Mouse (Mus musculus) CD4-positive, CD25-positive, alpha-beta regulatory T cell (primary cell): ENCODE data around the gene Dnajc7. TPM values are rescaled to one million over a fixed set of nuclear protein-coding genes. Genes with fewer than 3 reads are reported as not detected.

Experiments used
- polyA plus RNA-seq: library from polyadenylated mRNA; unstranded; fragments of 100-300 nt; shearing (Covaris generic); gene quantifications from one replicate; pipeline ENCODE4 v1.2.1, GENCODE M21; 2017

Dnajc7 gene
- 616 TPM for polyA plus RNA-seq

DNA sequence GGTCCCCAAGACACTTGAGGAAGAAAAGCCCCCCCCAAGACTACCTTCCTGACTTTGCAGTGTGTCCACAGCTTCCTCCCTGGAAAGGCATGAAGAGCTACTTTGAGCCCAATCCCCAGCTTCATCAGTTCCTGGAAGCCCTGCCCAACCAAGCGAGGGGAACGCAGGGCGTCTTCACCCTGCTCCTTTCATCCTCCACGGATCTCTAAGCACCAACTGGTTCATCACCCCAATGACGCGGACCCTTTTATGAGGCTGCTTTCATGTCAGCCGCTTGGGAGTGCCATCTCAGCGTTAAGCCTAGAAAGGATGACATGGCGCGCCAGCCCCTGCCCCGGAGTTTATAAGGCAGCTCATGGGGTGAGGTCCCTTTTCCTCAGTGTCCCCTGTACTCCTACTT lies at the start of gene Dnajc7:
Gene Dnajc7, minus strand, starts transcription at position 187 of the 400 bp plus-strand sequence.

DNA sequence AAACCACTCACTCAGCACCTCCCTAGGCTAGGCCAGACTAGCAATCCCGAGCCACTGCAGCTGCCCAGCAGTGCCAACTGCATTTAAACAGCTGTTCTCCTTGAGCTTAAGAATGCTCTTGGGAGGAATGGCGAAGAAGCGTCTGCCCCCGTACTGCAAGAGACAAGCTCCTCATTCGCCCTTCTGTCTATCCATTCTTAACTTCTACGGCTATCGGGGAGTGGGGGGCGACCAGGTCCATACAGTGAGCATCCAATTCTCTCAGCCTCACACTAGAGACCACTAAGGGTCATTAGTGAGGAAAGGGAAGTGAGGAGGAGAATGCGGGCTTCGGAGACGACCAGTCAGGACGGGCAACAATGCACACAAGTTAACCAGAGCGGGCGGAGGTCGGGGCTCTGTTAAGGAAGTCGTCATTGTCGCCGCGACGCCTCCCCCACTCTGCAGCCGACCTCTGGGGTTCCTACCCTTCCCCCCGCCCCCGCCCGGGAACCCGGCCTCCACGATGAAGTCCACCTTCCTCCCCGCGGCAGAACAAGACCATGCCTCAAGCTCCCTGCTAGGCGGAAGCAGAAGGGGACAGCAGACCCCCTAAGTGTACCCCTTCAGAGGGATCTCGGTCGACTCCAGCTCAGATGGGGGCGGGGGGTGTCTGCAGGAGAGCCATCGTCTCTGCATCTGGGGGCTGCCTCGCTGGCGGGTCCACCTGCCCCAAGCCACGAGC lies 1.0 kb downstream of the Dnajc7 start, which contains the start of gene Nkiras2:
Gene Nkiras2, plus strand, starts transcription at position 484 of the 724 bp plus-strand sequence.

DNA sequence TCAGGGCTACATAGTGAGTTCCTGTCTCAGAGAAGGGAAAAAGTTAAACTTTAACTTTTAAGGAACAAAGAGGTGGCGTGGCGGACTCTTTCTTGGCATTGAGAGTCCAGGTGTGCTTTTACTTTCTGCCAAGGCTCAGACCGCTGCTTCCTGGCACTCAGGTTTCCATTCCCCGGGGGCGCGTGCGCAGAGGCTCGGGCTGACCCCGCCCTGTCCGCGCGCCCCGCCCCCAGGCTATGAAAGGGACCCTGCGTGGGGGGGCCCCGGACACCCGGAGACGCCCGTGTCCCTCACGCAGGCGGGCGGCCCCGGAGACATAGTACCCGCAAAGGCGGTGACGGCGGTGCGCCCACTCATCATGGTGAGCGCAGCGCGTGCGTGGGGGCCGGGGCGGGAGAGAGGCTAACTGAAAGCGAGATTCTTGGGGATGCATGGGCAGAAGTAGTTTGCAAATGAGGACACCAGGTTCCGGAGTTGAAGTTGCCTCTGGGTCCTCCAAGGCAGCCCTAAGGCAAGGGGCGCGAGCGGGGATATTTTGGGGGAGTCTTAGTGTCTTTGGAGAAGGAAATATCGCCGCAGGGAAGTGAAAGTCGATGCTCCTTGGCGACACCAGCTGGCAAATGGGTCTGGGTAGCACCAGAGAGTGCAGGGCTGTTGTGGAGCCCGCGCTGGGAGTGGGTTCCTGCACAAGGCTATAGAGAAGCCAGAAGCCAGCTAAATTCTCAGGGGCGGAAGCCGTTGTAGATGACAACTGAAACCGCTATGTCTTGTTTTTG lies 45.1 kb downstream of the Dnajc7 start, which contains the start of gene Cnp:
Gene Cnp, plus strand, starts transcription at position 197 of the 776 bp plus-strand sequence.

DNA sequence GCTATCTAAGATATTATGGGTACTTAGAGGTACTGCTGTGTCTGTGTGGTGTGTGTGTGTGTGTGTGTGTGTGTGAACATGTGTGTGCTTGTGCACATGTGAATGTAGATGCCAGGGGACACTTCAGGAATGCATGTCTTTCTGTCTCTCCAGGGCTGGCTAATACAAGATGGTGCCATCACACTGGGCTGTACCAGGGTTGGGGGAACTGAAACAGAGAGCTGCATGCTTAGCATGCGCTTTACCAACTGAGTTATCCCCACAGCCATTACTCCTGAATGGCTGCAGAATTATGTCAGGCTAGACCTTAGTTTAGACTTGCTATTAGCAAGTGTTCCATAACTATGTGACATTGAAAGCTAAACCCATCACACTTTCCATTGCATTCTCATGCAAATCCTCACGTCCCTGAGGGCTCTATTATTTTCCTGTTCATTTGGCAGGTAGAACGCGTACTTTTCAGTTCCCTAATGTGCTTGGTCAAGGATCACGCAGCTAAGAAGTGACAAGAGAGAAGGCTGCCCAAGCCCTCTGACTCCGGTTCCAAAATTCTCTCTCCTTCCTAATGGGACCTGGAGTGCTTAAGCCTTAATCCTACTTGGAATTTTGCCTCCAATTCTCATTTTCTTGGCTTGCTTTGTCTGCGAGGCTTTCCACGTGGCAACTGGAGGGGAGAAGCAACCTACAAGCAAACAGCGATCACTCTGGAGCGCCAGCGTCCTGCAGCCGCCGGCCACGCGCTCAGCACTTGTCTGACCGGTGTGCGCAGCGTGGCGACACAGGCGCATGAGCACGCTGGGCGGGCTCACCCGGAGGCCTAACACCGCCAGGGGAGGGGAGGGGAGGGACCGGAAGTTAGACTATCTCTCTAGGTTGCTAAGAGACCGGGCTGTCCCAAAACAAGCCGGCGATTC lies 74.9 kb downstream of the Dnajc7 start, which contains the start of gene Ttc25:
Gene Ttc25, plus strand, starts transcription at position 776 of the 914 bp plus-strand sequence.

Other genes with a start within 250 kb of the Dnajc7 start
- 2.8 TPM for gene Jup, start 222.4 kb downstream of the Dnajc7 start, polyA plus RNA-seq
- not detected for gene P3h4, start 205.3 kb downstream of the Dnajc7 start, polyA plus RNA-seq
- 0.30 TPM for gene Fkbp10, start 204.5 kb downstream of the Dnajc7 start, polyA plus RNA-seq
- 163 TPM for gene Nt5c3b, start 178.4 kb downstream of the Dnajc7 start, polyA plus RNA-seq
- gene Klhl10, start 178.3 kb downstream of the Dnajc7 start, polyA plus RNA-seq, result 0.29 TPM
- 4.2 TPM for gene Klhl11, start 147.4 kb downstream of the Dnajc7 start, polyA plus RNA-seq
- gene Acly, start 92.2 kb downstream of the Dnajc7 start, polyA plus RNA-seq, result 155 TPM
- 0.13 TPM for gene Ttc25, start 74.6 kb downstream of the Dnajc7 start, polyA plus RNA-seq
- gene Cnp, start 45.3 kb downstream of the Dnajc7 start, polyA plus RNA-seq, result 392 TPM
- gene Nkiras2, start 924 bp downstream of the Dnajc7 start, polyA plus RNA-seq, result 28.4 TPM
- gene Zfp385c, start 72.3 kb upstream of the Dnajc7 start, polyA plus RNA-seq, result 0.51 TPM
- 33.4 TPM for gene Dhx58, start 84.1 kb upstream of the Dnajc7 start, polyA plus RNA-seq
- gene Kat2a, start 92.3 kb upstream of the Dnajc7 start, polyA plus RNA-seq, result 69.0 TPM
- gene Hspb9, start 93.7 kb upstream of the Dnajc7 start, polyA plus RNA-seq, result 0.47 TPM
- gene Rab5c, start 118.0 kb upstream of the Dnajc7 start, polyA plus RNA-seq, result 52.0 TPM
- gene Kcnh4, start 139.8 kb upstream of the Dnajc7 start, polyA plus RNA-seq, result 0.59 TPM
- not detected for gene Hcrt, start 142.8 kb upstream of the Dnajc7 start, polyA plus RNA-seq
- 5.3 TPM for gene Ghdc, start 150.8 kb upstream of the Dnajc7 start, polyA plus RNA-seq
- 186 TPM for gene Stat5b, start 230.6 kb upstream of the Dnajc7 start, polyA plus RNA-seq
- 108 TPM for gene Stat5a, start 239.2 kb upstream of the Dnajc7 start, polyA plus RNA-seq